Mouse (Mus musculus): ENCODE results near the gene Alg9.

Gene Alg9

DNA sequence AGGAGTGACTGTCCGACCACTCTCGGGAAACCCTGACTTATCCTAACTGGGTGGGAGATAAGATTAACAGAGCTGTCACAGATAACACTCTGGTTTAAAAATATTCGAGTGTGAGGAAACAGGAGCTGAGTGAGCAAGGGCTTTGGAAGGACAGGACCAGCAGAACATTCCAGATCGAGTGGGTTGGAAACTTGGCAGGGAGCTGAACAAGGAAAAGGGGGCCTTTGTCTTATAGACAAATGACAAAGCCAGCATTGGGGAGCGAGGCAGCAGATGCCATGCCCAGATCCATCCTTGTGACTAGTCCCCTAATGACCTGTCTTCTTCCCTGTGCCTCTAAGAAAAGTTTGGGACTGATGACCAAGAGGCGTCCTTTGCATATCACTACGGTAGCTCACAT lies 20.9 kb upstream of the Alg9 start:
- DNase-seq (ENCODE audit: inconsistent age in 2 of 2, low spot score in 1 of 2) = peak in 1 of 2 experiments; percentile 22

DNA sequence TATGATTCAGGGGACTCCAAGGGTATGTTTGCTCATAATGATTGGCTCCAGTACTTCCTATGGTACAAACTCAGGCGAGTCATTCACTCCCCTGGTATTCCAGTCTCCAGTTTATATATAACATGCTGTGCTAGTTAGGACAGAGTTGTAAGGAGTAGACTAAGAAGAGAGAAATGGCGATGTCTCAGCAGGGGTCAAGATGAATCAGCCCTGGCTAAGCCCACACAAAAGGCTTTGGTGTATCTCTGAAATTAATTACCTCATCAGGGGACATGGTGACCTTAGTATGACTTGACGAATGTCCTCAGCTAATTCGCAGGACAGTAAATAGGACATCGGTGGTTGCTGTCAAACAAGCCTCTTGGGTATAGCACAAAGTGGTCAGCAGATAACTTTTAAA lies 18.1 kb upstream of the Alg9 start:
- peak in 1 of 2 experiments; percentile 57 for DNase-seq (ENCODE audit: inconsistent age in 2 of 2, low spot score in 1 of 2)

DNA sequence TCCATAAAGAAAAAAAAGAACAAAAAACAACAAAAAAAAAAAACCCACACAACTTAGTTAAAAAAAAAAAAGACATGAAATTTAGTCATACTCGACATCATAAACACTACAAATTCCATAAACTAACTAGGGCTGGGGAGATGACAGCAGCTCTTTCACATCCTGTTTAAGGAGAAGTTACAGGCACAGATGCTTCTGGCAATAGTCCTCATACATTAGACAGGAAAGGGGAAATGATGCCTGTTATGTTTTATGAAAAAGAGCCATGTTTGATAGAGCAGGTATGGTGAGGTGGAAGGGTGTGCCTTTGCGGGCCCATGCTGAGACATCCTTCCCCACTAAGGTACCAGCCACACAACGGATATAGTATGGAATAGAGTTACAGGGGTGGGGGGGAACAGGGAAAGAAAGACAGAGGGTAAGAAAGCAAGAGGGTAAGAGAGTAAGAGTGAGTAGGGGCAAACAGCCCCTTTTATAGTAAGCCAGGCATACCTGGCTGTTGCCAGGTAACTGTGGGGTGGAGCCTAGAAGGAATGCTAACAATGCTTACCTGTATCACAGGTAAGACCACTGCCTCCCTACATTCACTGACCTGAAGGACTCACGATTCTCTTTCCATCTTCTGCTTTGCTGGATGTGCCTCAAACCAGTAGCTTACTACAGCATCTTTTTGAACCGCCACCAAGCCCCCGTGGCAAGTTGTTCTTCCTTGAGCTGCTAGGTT lies 13.1 kb upstream of the Alg9 start:
- no peak for DNase-seq (ENCODE audit: inconsistent age in 2 of 2, low spot score in 1 of 2)

DNA sequence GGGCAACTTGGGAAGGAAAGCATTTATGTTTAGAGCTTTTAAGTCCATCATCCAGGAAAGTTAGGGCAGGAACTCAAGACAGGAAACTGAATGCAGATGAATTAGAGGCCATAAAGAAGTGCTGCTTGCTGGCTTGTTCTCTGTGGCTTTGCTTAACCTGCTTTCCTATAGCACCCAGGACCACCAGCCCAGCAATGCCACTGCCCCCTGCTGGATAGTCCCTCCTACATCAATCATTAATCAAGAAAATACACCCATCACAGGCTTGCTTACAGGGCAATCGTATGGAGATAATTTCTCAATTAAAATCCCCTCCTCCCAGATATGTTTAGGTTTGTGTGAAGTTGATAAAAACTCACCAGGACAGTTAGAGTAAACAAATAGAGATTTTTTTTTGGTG lies 11.5 kb upstream of the Alg9 start:
- peak in 1 of 2 experiments; percentile 27 for DNase-seq (ENCODE audit: inconsistent age in 2 of 2, low spot score in 1 of 2)

DNA sequence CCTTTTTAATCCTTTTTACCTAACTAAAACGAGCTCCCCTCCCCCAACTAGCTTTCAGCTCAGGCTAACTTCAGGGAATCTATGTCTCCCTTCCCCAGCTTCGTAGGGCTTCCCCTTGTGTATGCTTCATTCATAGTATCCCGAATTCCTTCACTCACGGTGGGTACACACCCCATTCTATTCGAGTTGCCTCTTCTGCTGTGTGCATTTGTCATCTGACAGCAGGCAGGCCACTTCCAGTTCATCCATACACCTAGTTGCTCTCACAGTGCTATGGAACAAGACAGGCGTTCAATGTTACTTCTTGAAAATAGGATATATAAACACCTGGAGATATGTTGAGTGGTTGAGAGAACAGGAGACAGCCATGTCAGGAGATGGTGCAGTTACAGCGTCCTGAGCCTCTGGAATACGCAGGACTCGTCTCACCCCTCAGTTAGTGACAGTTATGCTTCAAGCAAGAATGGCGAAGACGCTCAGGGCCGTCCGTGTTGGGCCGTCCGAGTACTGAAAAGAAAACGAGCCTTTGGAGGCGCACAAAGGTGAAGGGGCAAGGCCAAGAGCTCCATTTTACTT lies 7.2 kb upstream of the Alg9 start:
- DNase-seq (ENCODE audit: inconsistent age in 2 of 2, low spot score in 1 of 2) = peak in 1 of 2 experiments; percentile 23

DNA sequence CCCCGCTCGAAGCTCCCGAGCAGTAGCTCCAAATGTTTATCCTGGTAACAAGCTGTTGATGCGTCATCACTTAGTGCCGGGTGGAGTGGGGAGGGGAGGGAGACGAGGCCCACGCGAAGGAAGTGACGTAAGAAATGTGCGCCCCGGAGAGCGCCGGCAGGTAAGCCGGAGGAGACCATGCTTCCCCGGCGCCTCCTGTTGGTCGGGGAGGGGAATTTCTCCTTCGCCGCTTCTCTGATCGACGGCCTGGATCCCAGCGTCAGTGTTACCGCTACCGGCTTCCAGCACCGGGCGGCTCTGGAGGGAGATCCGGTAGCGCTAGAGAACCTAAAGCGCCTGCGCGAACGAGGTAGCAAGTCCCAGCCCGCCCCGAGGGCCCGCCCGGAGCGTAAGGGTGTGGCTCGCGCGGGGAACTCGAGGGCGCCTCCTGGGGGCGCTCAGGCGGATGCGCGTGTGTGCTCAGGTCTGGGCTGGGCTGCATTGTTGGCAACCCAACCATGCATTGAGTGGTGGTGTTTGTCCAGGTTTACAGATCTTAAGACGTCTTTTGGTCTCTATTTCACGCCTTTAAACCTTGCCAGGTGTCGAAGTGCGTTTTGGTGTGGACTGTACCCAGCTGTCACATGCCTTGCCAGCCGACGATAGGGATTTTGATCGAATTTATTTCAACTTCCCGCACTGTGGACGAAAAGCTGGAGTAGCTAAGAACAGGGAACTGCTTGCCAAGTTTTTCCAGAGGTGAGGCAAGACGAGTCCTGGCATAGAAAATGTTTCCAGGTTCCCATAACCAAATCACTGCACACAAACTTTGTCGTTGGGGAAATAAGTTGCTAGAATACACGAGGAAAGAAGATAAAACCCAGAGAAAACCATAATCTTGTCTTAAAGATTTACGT lies 6.5 kb upstream of the Alg9 start, which contains the start of gene Fdxacb1:
Fdxacb1 (plus strand) TSS at position 130 of the 896 bp plus-strand sequence.
- peak; percentile 98 to 99 for DNase-seq (ENCODE audit: inconsistent age in 2 of 2, low spot score in 1 of 2)

DNA sequence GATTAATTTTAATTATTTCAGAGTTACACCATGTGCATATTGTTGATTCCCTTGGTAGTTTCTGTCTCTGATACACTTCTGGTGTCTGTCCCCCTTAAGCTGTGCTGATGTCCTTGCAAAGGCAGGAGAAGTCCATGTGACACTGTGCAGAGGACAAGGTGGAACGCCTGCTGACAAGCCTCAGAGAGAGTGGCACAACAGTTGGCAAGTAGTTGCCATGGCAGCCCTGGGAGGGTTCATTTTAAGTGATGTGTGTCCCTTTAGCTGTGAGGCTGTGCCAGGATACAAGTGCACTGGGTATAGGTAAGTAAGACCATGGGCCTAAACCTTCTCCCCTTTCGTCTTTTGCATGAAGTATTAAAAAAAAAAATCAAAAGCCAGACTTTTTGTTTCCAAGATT lies 4.8 kb upstream of the Alg9 start:
- peak in 1 of 2 experiments; percentile 27 for DNase-seq (ENCODE audit: inconsistent age in 2 of 2, low spot score in 1 of 2)

DNA sequence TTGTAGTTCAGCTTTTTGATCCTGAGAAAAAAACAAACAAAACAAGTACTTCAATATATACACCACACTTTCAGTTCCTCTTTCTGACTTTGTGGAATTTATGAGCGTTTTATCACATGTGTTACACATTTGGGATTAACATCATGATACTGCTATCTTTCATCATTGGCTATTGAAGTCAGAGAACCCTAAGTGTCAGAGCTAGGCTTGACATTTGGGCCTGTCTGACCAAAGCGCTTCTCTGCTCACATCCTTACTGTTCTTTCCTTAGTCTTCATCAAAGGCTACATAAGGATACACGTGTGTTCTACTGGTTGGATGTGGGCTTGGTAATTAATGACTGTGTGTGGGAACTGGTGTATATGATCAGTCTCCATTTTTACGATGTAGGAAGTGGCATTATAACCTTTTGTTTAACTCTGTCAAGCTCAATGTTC lies 775 bp upstream of the Alg9 start:
- no peak for DNase-seq (ENCODE audit: inconsistent age in 2 of 2, low spot score in 1 of 2)

DNA sequence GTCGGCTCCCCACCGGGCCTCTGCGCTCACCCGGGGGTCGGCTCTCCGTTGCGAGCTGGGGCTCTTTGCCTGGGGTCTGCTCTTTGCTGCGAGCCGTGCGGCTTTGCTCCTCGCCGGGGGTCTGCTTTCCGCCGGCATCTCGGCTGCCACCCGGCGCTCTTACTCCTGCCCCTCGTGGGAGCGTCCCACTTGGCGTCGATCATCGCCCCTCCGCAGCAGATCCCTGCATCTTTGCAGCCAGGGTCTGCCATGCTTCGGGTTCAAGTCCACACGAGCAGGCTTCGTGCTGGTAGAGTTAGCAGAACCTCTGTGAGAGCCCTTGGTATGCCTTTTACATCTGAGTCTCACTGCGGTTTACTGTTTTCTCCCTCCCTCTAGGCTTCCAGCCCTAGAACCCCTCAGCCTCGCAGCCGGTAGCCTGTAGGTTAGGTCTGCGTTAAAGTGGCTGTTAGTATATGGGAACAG lies 875 bp downstream of the Alg9 start:
- DNase-seq (ENCODE audit: inconsistent age in 2 of 2, low spot score in 1 of 2) = peak; percentile 25 to 65

DNA sequence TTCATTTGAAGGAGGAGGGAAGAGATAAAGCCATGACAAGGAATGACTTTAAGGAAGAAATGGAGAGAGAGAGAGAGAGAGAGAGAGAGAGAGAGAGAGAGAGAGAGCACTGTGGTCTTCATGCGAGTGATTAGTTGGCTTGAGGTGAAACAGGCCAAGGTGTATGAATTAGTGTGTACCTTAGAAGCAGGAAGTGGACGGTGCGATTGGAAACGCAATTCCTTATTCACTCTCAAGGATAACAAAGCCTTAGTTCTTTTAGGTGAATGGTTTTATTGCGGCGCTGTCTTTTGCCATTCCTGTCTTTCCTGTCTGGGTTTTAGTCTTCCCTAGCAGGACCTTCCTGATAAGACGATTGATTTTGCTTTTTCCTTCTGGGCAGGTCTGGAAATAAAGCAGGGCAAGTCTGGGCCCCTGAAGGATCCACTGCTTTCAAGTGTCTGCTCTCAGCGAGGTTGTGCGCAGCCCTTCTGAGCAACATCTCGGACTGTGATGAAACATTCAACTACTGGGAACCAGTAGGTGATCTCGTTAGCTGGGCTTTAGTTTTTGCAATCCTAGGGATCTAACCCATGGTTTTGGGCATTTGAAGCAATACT lies 1.4 kb downstream of the Alg9 start:
- no peak for DNase-seq (ENCODE audit: inconsistent age in 2 of 2, low spot score in 1 of 2)

DNA sequence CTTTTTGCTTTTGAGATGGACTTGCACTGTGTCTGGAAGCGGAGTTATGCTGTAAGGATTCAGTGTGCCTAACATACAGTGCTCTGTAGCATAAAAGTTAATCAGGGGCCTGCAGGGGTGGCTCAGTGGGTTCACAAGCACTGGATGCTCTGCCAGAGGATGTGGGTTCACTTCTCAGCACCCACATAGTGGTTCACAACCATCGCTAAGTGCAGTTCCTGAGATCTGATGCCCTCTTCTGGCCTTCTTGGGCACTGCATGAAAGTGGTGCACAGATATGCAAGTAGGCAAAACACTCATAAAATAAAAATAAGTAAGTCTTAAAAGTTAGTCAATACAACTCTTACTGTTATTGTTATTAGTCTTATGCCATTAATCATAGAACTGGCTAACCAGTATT lies 7.3 kb downstream of the Alg9 start:
- DNase-seq (ENCODE audit: inconsistent age in 2 of 2, low spot score in 1 of 2) = peak in 1 of 2 experiments; percentile 63

DNA sequence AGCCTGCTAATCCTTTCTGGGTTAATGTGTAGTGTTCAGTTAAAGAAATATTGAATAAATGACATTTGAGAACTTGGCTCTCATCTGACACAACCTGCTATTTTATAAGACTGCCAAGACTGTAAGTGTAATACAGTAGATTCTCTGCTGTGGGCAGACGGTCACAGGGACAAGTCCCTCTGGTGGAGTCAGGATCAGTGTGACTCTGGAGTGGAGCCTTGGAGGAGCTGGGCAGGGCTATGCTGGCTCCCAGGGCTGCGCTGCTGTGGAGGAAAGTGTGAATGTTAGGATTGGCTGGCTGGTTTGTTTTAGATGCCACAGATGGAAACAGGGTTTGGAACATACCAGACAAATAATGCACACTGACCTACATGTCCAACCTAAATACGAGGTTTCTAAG lies 20.4 kb downstream of the Alg9 start:
- no peak for DNase-seq (ENCODE audit: inconsistent age in 2 of 2, low spot score in 1 of 2)

DNA sequence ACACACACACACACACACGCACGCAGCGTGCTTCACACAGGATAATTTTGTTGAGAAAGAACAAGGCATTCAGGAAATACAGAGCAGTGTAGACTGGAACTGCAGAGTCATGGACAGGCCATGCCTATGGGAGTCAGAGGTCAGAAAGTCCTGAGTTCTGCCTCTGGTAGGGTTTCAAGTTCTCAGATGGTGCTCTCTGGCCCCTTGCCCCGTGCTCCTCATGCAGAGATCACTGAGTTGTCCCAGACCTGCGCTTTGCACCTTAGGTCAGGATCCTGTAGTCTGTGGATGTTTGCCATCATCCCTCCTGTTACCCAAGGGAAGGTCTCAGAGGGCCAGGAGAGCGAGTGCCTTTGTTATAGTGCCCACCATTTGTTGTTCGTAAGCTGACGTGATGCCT lies 22.0 kb downstream of the Alg9 start:
- DNase-seq (ENCODE audit: inconsistent age in 2 of 2, low spot score in 1 of 2) = no peak

DNA sequence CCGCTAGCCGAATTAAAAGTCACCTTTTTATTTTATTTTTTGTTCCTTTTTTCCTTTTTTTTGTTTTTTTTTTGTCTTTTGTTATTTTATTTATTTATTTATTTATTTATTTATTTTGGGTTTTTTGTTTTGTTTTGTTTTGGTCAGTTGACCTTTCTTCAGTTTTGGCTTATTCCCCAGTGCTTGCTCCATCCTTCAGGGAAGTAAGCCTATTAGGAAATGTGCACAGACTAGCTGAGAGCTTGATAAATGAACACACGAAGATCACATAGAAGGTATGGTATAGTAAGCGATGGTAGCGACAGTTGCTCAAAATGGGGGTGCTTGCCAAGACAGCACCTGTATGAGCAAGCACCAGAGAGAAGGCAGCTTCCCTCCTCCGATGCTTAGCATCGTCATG lies 22.8 kb downstream of the Alg9 start:
- DNase-seq (ENCODE audit: inconsistent age in 2 of 2, low spot score in 1 of 2) = no peak

DNA sequence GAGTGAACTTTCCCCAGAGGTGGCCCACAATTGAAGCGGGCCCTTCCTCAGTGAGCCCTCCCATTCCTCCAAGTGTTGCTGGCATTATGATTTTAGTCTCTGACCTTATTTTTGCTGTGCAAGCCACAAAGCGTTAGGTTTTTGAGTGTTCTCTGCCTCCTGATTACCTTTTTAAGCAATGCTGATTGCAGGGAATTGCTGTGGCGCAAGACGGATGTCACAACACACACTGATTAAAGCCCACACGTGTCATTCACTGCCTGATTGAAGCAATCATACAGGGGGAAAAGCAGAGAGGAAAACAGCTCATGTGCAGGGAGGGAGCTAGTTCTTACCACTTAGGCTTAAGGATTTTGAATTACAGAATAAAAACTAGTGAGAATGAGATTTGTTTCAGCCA lies 23.5 kb downstream of the Alg9 start:
- DNase-seq (ENCODE audit: inconsistent age in 2 of 2, low spot score in 1 of 2) = peak in 1 of 2 experiments; percentile 84

DNA sequence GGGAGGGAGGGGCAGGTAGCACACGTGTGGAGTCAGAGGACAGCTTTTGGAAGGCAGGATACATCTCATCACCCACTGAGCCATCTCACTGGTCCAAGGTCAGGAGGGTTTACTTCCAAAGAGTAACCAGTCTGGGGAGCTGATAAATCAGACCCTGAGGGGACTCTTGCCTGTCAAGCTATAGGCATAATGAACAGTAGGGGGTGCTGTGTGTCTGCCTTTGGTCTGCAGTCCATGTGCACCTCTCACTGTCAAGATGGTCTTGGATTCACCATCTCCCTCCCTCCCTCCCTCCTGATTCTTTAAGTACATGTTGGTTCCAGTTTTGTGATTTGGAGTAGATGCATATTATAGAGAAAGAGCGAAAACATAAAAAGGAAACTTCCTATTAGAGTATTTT lies 26.2 kb downstream of the Alg9 start:
- peak in 1 of 2 experiments; percentile 65 for DNase-seq (ENCODE audit: inconsistent age in 2 of 2, low spot score in 1 of 2)

DNA sequence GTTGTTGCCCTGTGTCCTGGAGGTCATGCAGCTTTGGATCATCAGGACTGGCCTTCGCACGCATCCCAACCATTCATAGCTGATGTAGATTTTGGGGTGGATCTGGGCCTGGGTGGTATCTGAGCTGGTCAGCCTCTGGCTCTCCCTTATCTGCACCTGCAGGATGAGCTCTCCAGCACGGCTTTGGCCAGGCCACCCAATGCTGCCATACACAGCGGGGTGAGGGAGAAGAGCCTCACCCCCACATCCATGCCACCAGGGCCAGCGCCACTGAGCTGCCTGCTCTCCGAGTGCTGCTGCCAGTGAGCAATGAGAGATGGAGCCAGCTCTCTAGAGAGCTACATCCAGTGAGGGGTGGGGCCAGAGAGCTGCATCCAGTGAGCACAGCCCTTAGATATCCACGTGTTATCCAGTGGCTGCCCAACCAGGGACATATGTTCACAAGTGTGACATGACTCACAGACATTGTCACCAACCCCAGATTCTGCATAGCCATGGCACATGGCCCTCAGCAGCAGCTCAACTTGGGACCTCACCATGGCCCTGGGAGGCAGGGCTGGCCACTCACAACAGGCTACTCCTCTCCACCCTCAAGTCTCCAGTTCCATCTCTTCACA lies 28.3 kb downstream of the Alg9 start:
- no peak for DNase-seq (ENCODE audit: inconsistent age in 2 of 2, low spot score in 1 of 2)

DNA sequence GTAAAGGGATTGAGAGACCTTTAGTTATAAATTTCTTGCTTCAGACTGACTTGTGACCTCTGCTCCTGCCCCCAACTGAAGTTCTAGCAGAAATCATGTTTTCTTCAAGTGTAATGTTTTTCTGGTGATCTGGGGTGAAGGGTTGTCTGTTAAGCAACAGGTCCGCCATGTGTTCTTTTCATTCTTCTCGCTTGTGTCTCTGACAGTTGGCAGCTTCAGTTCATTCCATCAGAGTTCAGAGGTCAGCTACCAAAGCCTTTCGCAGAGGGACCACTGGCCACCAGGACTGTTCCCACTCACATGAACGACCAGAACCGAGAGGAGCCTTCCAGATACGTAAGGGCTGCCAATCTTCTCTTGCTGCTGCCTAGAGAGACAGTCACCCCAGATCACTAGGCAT lies 33.7 kb downstream of the Alg9 start:
- peak in 1 of 2 experiments; percentile 40 for DNase-seq (ENCODE audit: inconsistent age in 2 of 2, low spot score in 1 of 2)

DNA sequence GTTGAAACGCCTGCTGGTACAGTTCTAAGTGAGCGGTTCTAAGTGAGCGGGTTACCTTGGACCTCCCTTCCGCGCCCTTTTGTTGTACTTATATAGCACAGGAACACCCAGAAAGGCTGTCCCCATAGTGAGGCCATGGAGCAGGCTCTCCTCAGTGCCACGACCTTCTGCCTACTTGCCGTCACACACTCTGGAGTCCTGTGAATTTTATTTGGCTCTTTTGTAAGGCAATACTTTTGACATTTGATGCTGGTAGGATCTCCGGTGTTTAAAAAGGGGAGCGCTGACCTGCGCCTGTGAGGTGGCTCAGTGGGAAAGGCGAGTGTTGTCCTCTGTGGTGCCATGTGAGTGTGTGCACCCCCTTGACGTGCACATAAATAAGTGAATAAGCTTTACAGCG lies 34.3 kb downstream of the Alg9 start:
- peak in 1 of 2 experiments; percentile 39 for DNase-seq (ENCODE audit: inconsistent age in 2 of 2, low spot score in 1 of 2)

DNA sequence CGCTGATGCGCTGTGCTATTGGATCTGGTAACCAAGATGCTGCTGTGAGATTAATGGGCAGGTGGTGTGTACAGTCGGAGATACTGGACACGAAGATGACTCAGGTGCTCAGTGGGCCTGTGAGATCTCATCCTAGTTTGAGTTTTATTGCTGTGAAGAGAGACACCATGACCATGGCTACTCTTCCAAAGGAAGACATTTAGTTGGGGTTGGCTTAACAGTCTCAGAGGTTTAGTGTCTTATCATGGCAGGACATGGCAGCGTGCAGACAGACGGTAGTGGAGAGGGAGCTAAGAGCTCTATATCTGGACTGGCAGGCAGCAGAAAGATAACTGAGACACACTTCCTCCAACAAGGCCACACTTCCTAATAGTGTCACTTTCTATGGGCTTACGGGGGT lies 36.4 kb downstream of the Alg9 start:
- no peak for DNase-seq (ENCODE audit: inconsistent age in 2 of 2, low spot score in 1 of 2)

DNA sequence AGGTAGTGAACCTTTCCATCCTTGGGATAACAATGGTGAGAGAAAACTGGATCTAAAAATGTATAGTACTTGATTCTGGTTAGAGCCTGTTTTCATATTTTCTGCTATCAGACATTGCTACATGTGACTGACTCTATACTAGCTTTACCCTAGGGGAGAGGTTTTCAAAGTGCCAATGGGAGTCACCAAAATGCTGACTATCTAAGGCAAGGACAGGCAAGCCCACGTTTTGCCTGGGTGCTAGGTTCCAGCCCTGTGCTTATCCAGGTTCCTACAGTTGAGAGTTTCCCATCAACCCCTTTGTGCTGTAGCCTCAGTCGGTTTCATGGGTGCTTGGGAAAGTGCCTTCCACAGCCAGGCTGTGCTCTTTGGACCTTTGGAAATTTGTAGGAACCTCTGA lies 36.9 kb downstream of the Alg9 start:
- no peak for DNase-seq (ENCODE audit: inconsistent age in 2 of 2, low spot score in 1 of 2)

Data from adrenal gland, adult (tissue).